Mouse (Mus musculus) olfactory bulb, adult 2 months (tissue): ENCODE measurements around the gene Eva1b. TPM values are rescaled to one million over a fixed set of nuclear protein-coding genes. Genes with fewer than 3 reads are reported as not detected.
A peak's percentile ranks its signal among the peaks of the same experiment; 100 is the strongest.

Experiments
- H3K27ac ChIP-seq: fragments of 200-500 bp; 2 replicates; pipeline ENCODE4 v1.5.1; 2012; ENCODE audit warnings: low read depth, low read length; ENCODE audit not compliant: insufficient read depth
- H3K4me1 ChIP-seq: fragments of 200-500 bp; 2 replicates; pipeline ENCODE4 v1.6.1; 2012; ENCODE audit warnings: low read length; ENCODE audit not compliant: control insufficient read depth, insufficient read depth
- H3K4me3 ChIP-seq: fragments of 200-500 bp; 2 replicates; pipeline ENCODE4 v1.5.1; 2012; ENCODE audit warnings: mild to moderate bottlenecking, low read depth, low read length, moderate library complexity; ENCODE audit not compliant: insufficient read depth
- CTCF ChIP-seq: fragments of 200-500 bp; IDR thresholded peaks from 2 replicates; pipeline ENCODE4 v1.5.1; 2012; ENCODE audit warnings: low read depth, mild to moderate bottlenecking, low read length, moderate library complexity; ENCODE audit not compliant: insufficient read depth
- POLR2A ChIP-seq: fragments of 200-500 bp; IDR thresholded peaks from 2 replicates; pipeline ENCODE4 v1.6.1; 2012; ENCODE audit warnings: mild to moderate bottlenecking, low read depth, low read length, moderate library complexity; ENCODE audit not compliant: insufficient read depth
- WGBS: fragments of 180-500 bp; shearing (Covaris S2); methylation state at CpG from one replicate; pipeline ENCODE4 v1.1.7; 2018; 5-methylcytosine and 5-hydroxymethylcytosine counted together
- polyA plus RNA-seq: library from polyadenylated mRNA; stranded (reverse); fragments of >200 nt; gene quantifications from 2 replicates; pipeline ENCODE4 v1.2.4, GENCODE M21; 2012; ENCODE audit warnings: low replicate concordance; ENCODE audit not compliant: missing spikeins, insufficient read depth, insufficient read length

The Eva1b gene
- not detected in 2 replicates for polyA plus RNA-seq

DNA sequence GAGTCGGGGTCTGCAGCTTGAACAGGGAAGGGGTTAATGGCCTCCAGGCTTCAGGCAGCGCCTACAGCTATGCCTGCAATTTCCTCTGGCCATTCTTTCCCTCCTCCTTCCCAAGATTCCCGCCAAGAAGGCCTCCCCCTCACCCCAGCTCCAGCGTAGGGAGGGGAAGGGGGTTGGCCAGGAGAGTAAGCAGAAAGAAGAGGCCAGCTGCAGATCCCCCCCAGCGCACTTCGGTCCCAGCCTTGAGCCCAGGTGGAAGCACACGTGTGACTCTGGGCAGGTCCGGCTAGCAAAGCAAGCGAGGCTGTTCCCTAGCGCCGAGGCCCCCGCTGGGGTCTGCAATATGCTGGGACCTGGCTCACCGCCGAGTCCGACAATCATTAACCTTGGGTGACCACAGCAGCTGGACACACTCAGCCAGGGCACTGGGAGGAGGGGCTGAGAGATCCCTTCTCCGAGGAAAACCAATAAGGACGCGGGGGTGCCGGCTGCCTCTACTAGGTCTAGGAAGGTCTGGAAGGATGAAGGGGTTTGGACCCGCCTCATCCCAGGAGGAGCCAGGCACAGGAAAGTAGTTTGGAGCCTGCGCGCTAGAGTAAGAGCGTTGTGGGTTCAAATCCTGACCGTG lies at the start of gene Eva1b:
Gene Eva1b (plus strand): TSS at position 212 of the 628 bp plus-strand sequence.
- WGBS: 24% methylated on average over 24 of the region's 24 CpGs
- TF ChIP-seq POLR2A: no peak
- no peak within 1 kb of the TSS for H3K27ac ChIP-seq
- H3K4me3 ChIP-seq: peak within 1 kb of the TSS; percentile 58
- H3K4me1 ChIP-seq: peaks cover 31% of the 10 kb centered on the region

DNA sequence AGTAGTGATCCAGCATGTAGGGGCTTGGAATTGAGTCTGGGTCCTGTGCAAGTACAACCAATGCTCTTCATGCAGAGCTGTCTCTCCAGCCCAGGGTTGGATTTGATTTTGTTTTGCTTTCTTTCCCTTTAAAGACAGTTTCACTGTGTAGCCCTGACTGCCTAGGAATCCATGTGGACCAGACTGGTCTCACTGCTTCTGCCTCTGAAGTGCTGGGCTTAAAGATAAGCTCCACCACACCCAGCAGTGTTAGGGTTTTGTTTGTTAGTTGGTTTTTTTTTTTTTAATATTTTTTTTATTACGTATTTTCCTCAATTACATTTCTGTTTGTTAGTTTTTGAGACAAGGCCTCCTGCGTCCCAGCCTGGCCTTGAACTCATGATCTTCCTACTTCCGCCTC lies 48.2 kb upstream of the Eva1b start:
- Histone ChIP-seq H3K4me3 (no peak overlapping the region), H3K4me1 (peaks cover 30% of the 10 kb centered on the region), H3K27ac (peak overlapping the region; percentile 26; the same call in 1 of the 2 replicates)
- no peak for TF ChIP-seq POLR2A
- no peak for TF ChIP-seq CTCF
- WGBS: 94% methylated on average over 3 of the region's 3 CpGs

DNA sequence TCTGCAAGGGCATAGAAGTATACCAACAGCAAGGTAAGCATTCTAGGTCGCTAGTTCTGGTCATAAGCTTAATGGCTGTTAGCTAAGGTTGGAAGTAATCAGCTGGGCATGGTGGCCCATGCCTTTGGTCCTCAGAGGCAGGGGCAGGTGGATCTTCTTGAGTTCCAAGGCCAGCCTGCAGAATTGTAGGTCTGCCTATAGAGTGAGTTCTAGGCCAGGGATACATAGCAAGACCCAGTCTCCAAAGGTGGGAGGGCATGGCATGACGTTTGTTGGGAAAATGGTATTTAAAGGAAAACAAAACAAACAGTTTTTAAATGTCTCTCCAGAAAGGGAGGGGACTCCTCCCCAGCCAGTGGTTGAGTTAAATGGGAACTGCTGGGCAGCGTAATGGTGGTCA lies 46.8 kb upstream of the Eva1b start:
- WGBS: 81% methylated on average over 3 of the region's 3 CpGs
- Histone ChIP-seq H3K4me3 (no peak overlapping the region), H3K4me1 (peaks cover 33% of the 10 kb centered on the region), H3K27ac (no peak overlapping the region)
- TF ChIP-seq CTCF (no peak), POLR2A (no peak)

DNA sequence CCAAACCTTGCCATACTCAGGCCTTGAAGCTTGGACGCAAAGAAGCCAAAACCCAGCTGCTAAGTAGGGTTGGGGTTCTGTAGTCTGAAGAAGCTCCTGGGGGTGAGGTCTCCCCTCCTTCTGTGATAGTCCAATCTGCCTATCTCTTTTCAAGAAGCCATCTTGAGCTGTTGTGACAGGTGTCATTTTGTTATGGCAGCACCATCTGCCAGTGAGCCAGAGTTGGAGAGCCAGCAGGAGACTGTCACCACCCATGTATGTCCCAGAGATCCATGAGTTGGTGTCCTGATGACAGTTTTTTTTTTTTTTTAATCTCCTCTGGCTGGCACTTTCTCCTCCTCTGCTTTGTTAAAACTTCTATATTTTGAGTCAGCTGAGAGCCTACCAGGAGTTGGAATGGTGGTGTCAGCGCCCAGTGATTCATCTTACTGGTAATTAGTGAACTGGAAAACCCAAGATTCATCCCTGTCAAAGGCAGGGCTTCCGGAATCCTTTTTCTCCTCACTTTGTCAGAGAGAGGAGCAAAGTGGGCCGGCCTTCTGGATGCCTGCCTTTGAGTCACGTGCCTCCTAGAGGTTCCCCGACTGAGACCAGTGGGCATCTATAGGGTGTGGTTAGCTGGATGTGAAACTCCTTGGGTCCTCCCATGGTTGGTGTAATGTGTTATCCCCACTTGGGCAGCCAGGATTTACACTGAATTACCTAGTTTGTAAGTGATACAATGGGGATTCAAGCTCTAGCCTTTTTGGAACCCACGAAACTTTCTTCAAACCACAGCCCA lies 45.3 kb upstream of the Eva1b start:
- no peak for TF ChIP-seq POLR2A
- no peak for TF ChIP-seq CTCF
- H3K27ac ChIP-seq: peak overlapping the region; percentile 99

DNA sequence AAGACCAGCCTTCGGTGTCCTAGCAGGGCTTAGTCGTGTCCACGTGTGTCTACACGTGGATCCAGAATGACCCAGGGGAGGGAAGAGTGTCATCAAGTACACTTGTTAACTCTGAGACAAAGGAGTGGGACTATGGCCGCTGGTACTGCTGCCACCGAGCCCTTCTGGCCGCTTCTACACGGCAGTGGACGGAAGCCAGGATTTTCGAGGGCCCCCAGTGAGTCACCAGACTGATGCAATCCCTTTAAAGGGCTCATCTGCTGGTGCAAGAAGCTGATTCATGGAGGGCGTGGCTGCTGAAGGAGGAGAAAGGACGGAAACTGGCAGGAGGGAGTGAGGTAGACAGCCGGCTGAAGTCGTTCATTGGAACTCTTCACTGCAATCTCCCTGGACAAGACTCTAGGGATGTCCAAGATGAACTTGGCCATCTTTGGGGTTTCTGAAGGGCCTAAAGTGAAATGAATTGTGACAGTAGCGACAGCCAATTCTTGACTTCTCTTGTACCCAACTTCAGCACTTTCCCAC lies 44.4 kb upstream of the Eva1b start:
- Histone ChIP-seq H3K4me1 (peaks cover 39% of the 10 kb centered on the region), H3K4me3 (peak overlapping the region; percentile 32), H3K27ac (peak overlapping the region; percentile 99)
- 1% methylated on average over 15 of the region's 15 CpGs for WGBS
- TF ChIP-seq POLR2A (no peak), CTCF (no peak)

More for the DNA sequence above, 45.3 kb upstream of the Eva1b start:
- peaks cover 39% of the 10 kb centered on the region for H3K4me1 ChIP-seq
- no peak overlapping the region for H3K4me3 ChIP-seq
- WGBS: 29% methylated on average over 7 of the region's 7 CpGs

DNA sequence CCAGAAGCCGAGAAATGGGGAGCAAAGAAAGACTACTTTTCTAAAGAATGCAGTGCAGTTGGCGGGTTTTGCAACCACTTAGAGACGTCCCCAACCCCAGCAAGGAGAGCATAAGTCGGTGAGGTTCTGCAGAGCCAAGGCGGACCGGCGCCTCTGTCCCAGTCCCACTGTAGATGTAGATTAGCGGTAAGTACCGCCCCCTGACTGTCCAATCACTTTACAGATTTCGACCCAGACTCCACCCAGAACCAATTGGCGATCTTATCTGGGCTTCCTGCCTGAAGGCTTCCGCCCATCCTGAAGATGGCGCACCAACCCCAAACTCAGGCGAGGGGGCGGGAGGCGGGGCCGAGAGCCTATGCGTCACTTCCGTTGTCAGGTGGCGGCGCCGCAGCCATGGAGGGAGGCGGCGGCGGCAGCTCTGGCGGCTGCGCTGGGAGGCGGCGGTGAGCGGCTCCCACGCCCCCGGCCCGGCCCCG lies 43.9 kb upstream of the Eva1b start, which contains the start of gene Stk40:
Gene Stk40 (plus strand): TSS at position 368 of the 479 bp plus-strand sequence.
- Histone ChIP-seq H3K4me3 (peak within 1 kb of the TSS; percentile 70), H3K27ac (peak within 1 kb of the TSS; percentile 99), H3K4me1 (peaks cover 43% of the 10 kb centered on the region)
- 1% methylated on average over 33 of the region's 34 CpGs for WGBS
- TF ChIP-seq POLR2A (peak; percentile 93), CTCF (peak; percentile 36; the same call in 1 of the 2 replicates)

- WGBS: 1% methylated on average over 34 of the region's 34 CpGs
- H3K4me1 ChIP-seq: peaks cover 40% of the 10 kb centered on the region
- TF ChIP-seq CTCF: no peak
- TF ChIP-seq POLR2A: no peak
- H3K4me3 ChIP-seq: peak overlapping the region; percentile 70
- peak overlapping the region; percentile 58 for H3K27ac ChIP-seq
These were observed 43.1 kb upstream of the Eva1b start for GRCm38 (mm10) chr4:126104261-126105075.

- 27% methylated on average over 7 of the region's 7 CpGs for WGBS
- TF ChIP-seq POLR2A: no peak
- no peak for TF ChIP-seq CTCF
- Histone ChIP-seq H3K27ac (no peak overlapping the region), H3K4me1 (peaks cover 41% of the 10 kb centered on the region), H3K4me3 (peak overlapping the region; percentile 14; the same call in 1 of the 2 replicates)
These were observed 42.3 kb upstream of the Eva1b start for GRCm38 (mm10) chr4:126105131-126105783.
